In genomic region chr7:105356487-105356886, GRCm38 (mm10) we compare ENCODE assay signal across 19 mouse cellular contexts. TPM values are rescaled to one million over a fixed set of nuclear protein-coding genes. Genes with fewer than 3 reads are reported as not detected.
DNase-seq lines count a peak whose midpoint lies in the region; ATAC-seq and TF ChIP-seq lines count a peak whose summit lies in the region.
"Not testable (repeated sequence)": the region's sequence is repeated elsewhere in the genome, so short reads cannot be mapped to it uniquely, and the experiment has no call there.
"Had no signal": no experiment of that assay in that cellular context is flagged by ENCODE, and none has a peak within 500 bp of the region (broad histone marks: within the 10 kb centered on the region; RNA-seq: fewer than 3 reads in every experiment).

No protein-coding gene starts in this region.

- H3K9ac ChIP-seq in forebrain, embryonic 12.5 days; hindbrain, embryonic 11.5 days (ENCODE audit: low read depth, low read length); hindbrain, embryonic 16.5 days (ENCODE audit: low read depth, low read length); kidney, postnatal 0 days (ENCODE audit: low read depth, low read length); liver, embryonic 15.5 days; midbrain, embryonic 14.5 days (replicated peaks; ENCODE audit: low read length); neural tube, embryonic 12.5 days: not testable (repeated sequence)

- not testable (repeated sequence) for DNase-seq in hindbrain, embryonic 11.5 days (ENCODE audit: low spot score); kidney, postnatal 0 days (ENCODE audit: low spot score); midbrain, embryonic 14.5 days

- H3K4me2 ChIP-seq in forebrain, embryonic 12.5 days; hindbrain, embryonic 11.5 days (replicated peaks; ENCODE audit: low read depth, low read length); hindbrain, embryonic 16.5 days (ENCODE audit: low read length); kidney, postnatal 0 days (ENCODE audit: low read length); liver, embryonic 15.5 days; midbrain, embryonic 14.5 days (ENCODE audit: low read length); neural tube, embryonic 12.5 days (replicated peaks): not testable (repeated sequence)

- TF ChIP-seq CTCF in kidney, postnatal 0 days (IDR thresholded peaks at IDR 0.05; ENCODE audit: low read depth), result not testable (repeated sequence)

- 98% methylated on average over 1 of the region's 2 CpGs for WGBS in forebrain, embryonic 12.5 days
- 97% methylated on average over 1 of the region's 2 CpGs for WGBS in hindbrain, embryonic 11.5 days
- 90% methylated on average over 1 of the region's 2 CpGs for WGBS in hindbrain, embryonic 16.5 days
- WGBS in kidney, postnatal 0 days, result 94% methylated on average over 1 of the region's 2 CpGs
- 78% methylated on average over 1 of the region's 2 CpGs for WGBS in liver, embryonic 15.5 days (ENCODE audit: insufficient replicate concordance)
- WGBS in midbrain, embryonic 14.5 days, result 96% methylated on average over 1 of the region's 2 CpGs
- 89% methylated on average over 1 of the region's 2 CpGs for WGBS in neural tube, embryonic 12.5 days

- not testable (repeated sequence) for H3K27me3 ChIP-seq in forebrain, embryonic 12.5 days; hindbrain, embryonic 11.5 days (ENCODE audit: control insufficient read depth, insufficient read depth, low read length); hindbrain, embryonic 16.5 days (replicated peaks; ENCODE audit: control insufficient read depth, insufficient read depth, low read length); kidney, postnatal 0 days (ENCODE audit: insufficient read depth, low read length); liver, embryonic 15.5 days; midbrain, embryonic 14.5 days (ENCODE audit: control insufficient read depth, insufficient read depth, low read length); neural tube, embryonic 12.5 days (replicated peaks)

- H3K4me1 ChIP-seq in forebrain, embryonic 12.5 days; hindbrain, embryonic 11.5 days (replicated peaks; ENCODE audit: control insufficient read depth, insufficient read depth, low read length); hindbrain, embryonic 16.5 days (ENCODE audit: control insufficient read depth, insufficient read depth, low read depth, low read length); kidney, postnatal 0 days (replicated peaks; ENCODE audit: insufficient read depth, low read length); liver, embryonic 15.5 days (replicated peaks); midbrain, embryonic 14.5 days (ENCODE audit: control insufficient read depth, insufficient read depth, low read length); neural tube, embryonic 12.5 days: not testable (repeated sequence)

- H3K36me3 ChIP-seq in forebrain, embryonic 12.5 days (replicated peaks); hindbrain, embryonic 11.5 days (ENCODE audit: control insufficient read depth, insufficient read depth, low read length); hindbrain, embryonic 16.5 days (ENCODE audit: control insufficient read depth, insufficient read depth, low read length); kidney, postnatal 0 days (ENCODE audit: insufficient read depth, low read length); liver, embryonic 15.5 days (replicated peaks); midbrain, embryonic 14.5 days (ENCODE audit: control insufficient read depth, insufficient read depth, low read length); neural tube, embryonic 12.5 days: not testable (repeated sequence)

- peak; percentile 70; the same call in 1 of the 2 replicates for ATAC-seq in forebrain, embryonic 12.5 days (ENCODE audit: low FRiP score)
- peak; percentile 100 for ATAC-seq in hindbrain, embryonic 11.5 days (ENCODE audit: low FRiP score)
- ATAC-seq in hindbrain, embryonic 16.5 days, result peak; percentile 88
- ATAC-seq in kidney, postnatal 0 days (replicated peaks; ENCODE audit: low FRiP score, low read depth), result peak; percentile 85
- peak; percentile 86 for ATAC-seq in liver, embryonic 15.5 days (ENCODE audit: insufficient read depth)
- peak; percentile 90 for ATAC-seq in midbrain, embryonic 14.5 days (ENCODE audit: low FRiP score, low TSS enrichment)
- ATAC-seq in neural tube, embryonic 12.5 days (ENCODE audit: low FRiP score, low read depth), result peak; percentile 97

- not testable (repeated sequence) for H3K27ac ChIP-seq in forebrain, embryonic 12.5 days; hindbrain, embryonic 11.5 days (ENCODE audit: low read depth, low read length); hindbrain, embryonic 16.5 days (ENCODE audit: low read depth, low read length); kidney, postnatal 0 days; liver, embryonic 15.5 days (replicated peaks); midbrain, embryonic 14.5 days (replicated peaks; ENCODE audit: low read depth, low read length); neural tube, embryonic 12.5 days

- H3K9me3 ChIP-seq in forebrain, embryonic 12.5 days; hindbrain, embryonic 11.5 days (ENCODE audit: control insufficient read depth, low read length); hindbrain, embryonic 16.5 days (ENCODE audit: control insufficient read depth, low read length); kidney, postnatal 0 days (replicated peaks; ENCODE audit: low read length); liver, embryonic 15.5 days (replicated peaks); midbrain, embryonic 14.5 days (ENCODE audit: control insufficient read depth, low read length); neural tube, embryonic 12.5 days: not testable (repeated sequence)

- not testable (repeated sequence) for H3K4me3 ChIP-seq in forebrain, embryonic 12.5 days (replicated peaks); hindbrain, embryonic 11.5 days (ENCODE audit: low read depth, low read length); hindbrain, embryonic 16.5 days (ENCODE audit: low read length); kidney, postnatal 0 days (replicated peaks; ENCODE audit: low read depth, low read length); liver, embryonic 15.5 days (replicated peaks); midbrain, embryonic 14.5 days (replicated peaks; ENCODE audit: low read depth, low read length); neural tube, embryonic 12.5 days

RNA-seq across cellular contexts. Expression of gene Olfr692, which starts 11.5 kb away (rescaled TPM):
- not detected in 2 replicates for polyA plus RNA-seq in forebrain, embryonic 12.5 days (2016; fragmentation: Nextera tagmentation; extraction: Ambion mirVana)
- polyA plus RNA-seq in hindbrain, embryonic 11.5 days (2014; fragmentation: Nextera tagmentation; extraction: Ambion mirVana), result not detected in 2 replicates
- polyA plus RNA-seq in hindbrain, embryonic 16.5 days (2015; fragmentation: Nextera tagmentation; extraction: Ambion mirVana), result not detected in 2 replicates
- not detected in 2 replicates for polyA plus RNA-seq in kidney, postnatal 0 days (2015; fragmentation: Nextera tagmentation; extraction: Ambion mirVana)
- polyA plus RNA-seq in liver, embryonic 15.5 days (2015; fragmentation: Nextera tagmentation; extraction: Ambion mirVana), result not detected in 2 replicates
- polyA plus RNA-seq in midbrain, embryonic 14.5 days (2014; fragmentation: Nextera tagmentation; extraction: Ambion mirVana), result not detected in 2 replicates
- not detected in 2 replicates for polyA plus RNA-seq in neural tube, embryonic 12.5 days (2016; fragmentation: Nextera tagmentation; extraction: Ambion mirVana)
- polyA plus RNA-seq: CD4-positive, CD25-positive, alpha-beta regulatory T cell, adult 4 months; embryonic facial prominence, embryonic 11.5 days; forebrain, embryonic 10.5 days; gonadal fat pad, adult 2 months; heart, embryonic 16.5 days; kidney, adult 2 months; kidney, embryonic 16.5 days; limb, embryonic 13.5 days; liver, embryonic 16.5 days; lung, embryonic 16.5 days; spleen, adult 2 months; thymus, adult 2 months had no signal

RNA-seq across cellular contexts. Expression of gene Olfr691, which starts 14.4 kb away (rescaled TPM):
- not detected in 2 replicates for polyA plus RNA-seq in forebrain, embryonic 12.5 days (2016; fragmentation: Nextera tagmentation; extraction: Ambion mirVana)
- 0.39 TPM in 1 of 2 replicates, not detected in the other for polyA plus RNA-seq in hindbrain, embryonic 11.5 days (2014; fragmentation: Nextera tagmentation; extraction: Ambion mirVana)
- polyA plus RNA-seq in hindbrain, embryonic 16.5 days (2015; fragmentation: Nextera tagmentation; extraction: Ambion mirVana), result 0.18 and 0.44 TPM in 2 replicates
- polyA plus RNA-seq in kidney, postnatal 0 days (2015; fragmentation: Nextera tagmentation; extraction: Ambion mirVana), result not detected in 2 replicates
- not detected in 2 replicates for polyA plus RNA-seq in liver, embryonic 15.5 days (2015; fragmentation: Nextera tagmentation; extraction: Ambion mirVana)
- polyA plus RNA-seq in midbrain, embryonic 14.5 days (2014; fragmentation: Nextera tagmentation; extraction: Ambion mirVana), result 0.14 and 0.69 TPM in 2 replicates
- polyA plus RNA-seq in neural tube, embryonic 12.5 days (2016; fragmentation: Nextera tagmentation; extraction: Ambion mirVana), result 0.34 TPM in 1 of 2 replicates, not detected in the other
- polyA plus RNA-seq: CD4-positive, CD25-positive, alpha-beta regulatory T cell, adult 4 months; embryonic facial prominence, embryonic 11.5 days; gonadal fat pad, adult 2 months; kidney, adult 2 months; kidney, embryonic 16.5 days; limb, embryonic 13.5 days; liver, embryonic 16.5 days; lung, embryonic 16.5 days; spleen, adult 2 months; thymus, adult 2 months had no signal

RNA-seq across cellular contexts. Expression of gene Gm5901, which starts 18.4 kb away (rescaled TPM):
- not detected in 2 replicates for polyA plus RNA-seq in forebrain, embryonic 12.5 days (2016; fragmentation: Nextera tagmentation; extraction: Ambion mirVana)
- polyA plus RNA-seq in hindbrain, embryonic 11.5 days (2014; fragmentation: Nextera tagmentation; extraction: Ambion mirVana), result not detected in 2 replicates
- polyA plus RNA-seq in hindbrain, embryonic 16.5 days (2015; fragmentation: Nextera tagmentation; extraction: Ambion mirVana), result not detected in 2 replicates
- polyA plus RNA-seq in kidney, postnatal 0 days (2015; fragmentation: Nextera tagmentation; extraction: Ambion mirVana), result not detected in 2 replicates
- not detected in 2 replicates for polyA plus RNA-seq in liver, embryonic 15.5 days (2015; fragmentation: Nextera tagmentation; extraction: Ambion mirVana)
- not detected in 2 replicates for polyA plus RNA-seq in midbrain, embryonic 14.5 days (2014; fragmentation: Nextera tagmentation; extraction: Ambion mirVana)
- polyA plus RNA-seq in neural tube, embryonic 12.5 days (2016; fragmentation: Nextera tagmentation; extraction: Ambion mirVana), result not detected in 2 replicates
- polyA plus RNA-seq: CD4-positive, CD25-positive, alpha-beta regulatory T cell, adult 4 months; embryonic facial prominence, embryonic 11.5 days; forebrain, embryonic 10.5 days; heart, embryonic 16.5 days; kidney, adult 2 months; kidney, embryonic 16.5 days; limb, embryonic 13.5 days; liver, embryonic 16.5 days; lung, embryonic 16.5 days; spleen, adult 2 months had no signal

RNA-seq across cellular contexts. Expression of gene Olfr690, which starts 22.6 kb away (rescaled TPM):
- polyA plus RNA-seq in forebrain, embryonic 12.5 days (2016; fragmentation: Nextera tagmentation; extraction: Ambion mirVana), result not detected in 2 replicates
- polyA plus RNA-seq in hindbrain, embryonic 11.5 days (2014; fragmentation: Nextera tagmentation; extraction: Ambion mirVana), result not detected in 2 replicates
- not detected in 2 replicates for polyA plus RNA-seq in hindbrain, embryonic 16.5 days (2015; fragmentation: Nextera tagmentation; extraction: Ambion mirVana)
- polyA plus RNA-seq in kidney, postnatal 0 days (2015; fragmentation: Nextera tagmentation; extraction: Ambion mirVana), result not detected in 2 replicates
- not detected in 2 replicates for polyA plus RNA-seq in liver, embryonic 15.5 days (2015; fragmentation: Nextera tagmentation; extraction: Ambion mirVana)
- not detected in 2 replicates for polyA plus RNA-seq in midbrain, embryonic 14.5 days (2014; fragmentation: Nextera tagmentation; extraction: Ambion mirVana)
- polyA plus RNA-seq in neural tube, embryonic 12.5 days (2016; fragmentation: Nextera tagmentation; extraction: Ambion mirVana), result not detected in 2 replicates
- polyA plus RNA-seq: CD4-positive, CD25-positive, alpha-beta regulatory T cell, adult 4 months; embryonic facial prominence, embryonic 11.5 days; forebrain, embryonic 10.5 days; gonadal fat pad, adult 2 months; heart, embryonic 16.5 days; kidney, embryonic 16.5 days; limb, embryonic 13.5 days; liver, embryonic 16.5 days; lung, embryonic 16.5 days; spleen, adult 2 months; thymus, adult 2 months had no signal

RNA-seq across cellular contexts. Expression of gene Fam160a2, which starts 43.4 kb away (rescaled TPM):
- 48.2 and 49.7 TPM in 2 replicates for polyA plus RNA-seq in forebrain, embryonic 12.5 days (2016; fragmentation: Nextera tagmentation; extraction: Ambion mirVana)
- polyA plus RNA-seq in hindbrain, embryonic 11.5 days (2014; fragmentation: Nextera tagmentation; extraction: Ambion mirVana), result 27.6 and 33.9 TPM in 2 replicates
- polyA plus RNA-seq in hindbrain, embryonic 16.5 days (2015; fragmentation: Nextera tagmentation; extraction: Ambion mirVana), result 43.4 and 43.7 TPM in 2 replicates
- polyA plus RNA-seq in kidney, postnatal 0 days (2015; fragmentation: Nextera tagmentation; extraction: Ambion mirVana), result 28.0 and 33.2 TPM in 2 replicates
- polyA plus RNA-seq in liver, embryonic 15.5 days (2015; fragmentation: Nextera tagmentation; extraction: Ambion mirVana), result 12.6 and 17.6 TPM in 2 replicates
- polyA plus RNA-seq in midbrain, embryonic 14.5 days (2014; fragmentation: Nextera tagmentation; extraction: Ambion mirVana), result 32.3 and 44.0 TPM in 2 replicates
- polyA plus RNA-seq in neural tube, embryonic 12.5 days (2016; fragmentation: Nextera tagmentation; extraction: Ambion mirVana), result 40.6 and 41.7 TPM in 2 replicates
